Comparison of ENCODE assay signal across 8 mouse cellular contexts in genomic region chr4:53825821-53826605, GRCm38 (mm10). TPM values are rescaled to one million over a fixed set of nuclear protein-coding genes. Genes with fewer than 3 reads are reported as not detected.
DNase-seq lines count a peak whose midpoint lies in the region; ATAC-seq lines count a peak whose summit lies in the region.

Gene Tmem38b (plus strand): TSS chr4:53826045.

- DNase-seq in adipocyte (ENCODE audit: low spot score), result peak; percentile 75
- DNase-seq in gastrocnemius, adult 8-10 months (ENCODE audit: low spot score in 2 of 2), result peak; percentile 47 to 61
- peak; percentile 86 for DNase-seq in induced T-regulatory cell, adult 2 months (ENCODE audit: low read depth)
- peak; percentile 62 to 67 for DNase-seq in left cerebral cortex, postnatal 25 days (ENCODE audit: low spot score in 2 of 2)
- DNase-seq in mesoderm, embryonic 11.5 days (ENCODE audit: low read depth, low spot score), result peak; percentile 83
- DNase-seq in right cerebral cortex, postnatal 25 days, result peak; percentile 67
- DNase-seq in urinary bladder, postnatal 4 days (ENCODE audit: low spot score in 2 of 2), result peak; percentile 70 to 77

- intact Hi-C loops in left cerebral cortex, postnatal 25 days (cut with DNase I), result loop anchor here (5.0 kb wide), 1 partner anchor 74 kb away; no protein-coding TSS in a partner anchor

- ATAC-seq in common myeloid progenitor, adult 5-6 weeks (replicated peaks; ENCODE audit: low read depth, poor library complexity, severe bottlenecking), result peak; percentile 73

RNA-seq across cellular contexts. Expression of gene Tmem38b, which starts in this region (rescaled TPM):
- 4.2 and 10.5 TPM in 2 replicates for total RNA-seq in common myeloid progenitor, adult 5-6 weeks (2017)
- total RNA-seq in gastrocnemius, adult 8-10 months (2022), result 10 to 100 TPM; 56.5 to 89.2 (median 63.7) TPM
- 10 to 100 TPM; 11.5 to 12.8 TPM for total RNA-seq in left cerebral cortex, postnatal 25 days (2021)

Comparison
In these comparisons a context has a peak if more than half of its experiments do, and no peak if none do; other contexts are left out.
1. Peak in every context shown above with its lines: DNase-seq and ATAC-seq.